In the genomic region with DNA sequence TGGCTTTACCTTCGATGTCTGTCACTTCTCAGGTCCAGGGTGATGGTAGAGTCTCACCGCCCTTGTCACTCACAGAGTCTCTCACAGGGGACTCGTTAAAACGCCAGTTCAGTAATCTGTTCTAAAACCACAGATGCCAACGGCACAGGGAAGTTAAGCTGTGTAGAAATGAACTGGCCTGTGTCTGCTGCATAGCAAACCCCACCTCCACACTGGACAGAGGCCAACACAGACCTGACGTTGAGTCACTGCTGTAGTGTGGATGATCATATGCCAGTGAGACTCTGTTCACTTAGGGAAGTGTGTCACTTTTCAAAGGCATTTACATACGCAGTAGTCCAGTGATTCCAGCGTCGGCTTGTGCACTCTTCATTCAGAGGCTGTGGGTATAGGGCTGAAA, we compare ENCODE assay signal across 7 mouse cellular contexts. TPM values are rescaled to one million over a fixed set of nuclear protein-coding genes. Genes with fewer than 3 reads are reported as not detected.
DNase-seq lines count a peak whose midpoint lies in the region; ATAC-seq lines count a peak whose summit lies in the region.

No protein-coding gene starts in this region.

- peak; percentile 60 to 66 for DNase-seq in B cell, adult 2 months
- peak; percentile 84 for DNase-seq in Muller cell, postnatal 12 days (ENCODE audit: inconsistent ontology term)
- DNase-seq in heart, postnatal 25 days (ENCODE audit: low spot score): peak; percentile 19
- peak; percentile 46 to 87 for DNase-seq in left cerebral cortex, postnatal 10 days (ENCODE audit: extremely low spot score in 1 of 2, low spot score in 2 of 2)
- peak; percentile 57 to 66 for DNase-seq in spleen, postnatal 36 days (ENCODE audit: low spot score in 2 of 2)

- no peaks in the 10 kb centered on the region for H3K36me3 ChIP-seq in forebrain, embryonic 16.5 days (ENCODE audit: control insufficient read depth, insufficient read depth)

- H3K27ac ChIP-seq in forebrain, embryonic 16.5 days (ENCODE audit: low read length): 0 out of 2 replicates have a peak overlapping the region, but pooled peaks have one; percentile 15

- intact Hi-C loops in heart, postnatal 25 days (cut with DNase I): no loop called here
- intact Hi-C loops in left cerebral cortex, postnatal 10 days (cut with DNase I): no loop called here

- peaks cover 11% of the 10 kb centered on the region for H3K4me1 ChIP-seq in forebrain, embryonic 16.5 days (replicated peaks; ENCODE audit: control insufficient read depth, insufficient read depth, low read length)

- peak; percentile 54; the same call in 1 of the 2 replicates for ATAC-seq in forebrain, embryonic 16.5 days
- peak; percentile 72 for ATAC-seq in megakaryocyte progenitor cell, adult 5-6 weeks (replicated peaks; ENCODE audit: poor library complexity)

- no peak overlapping the region for H3K4me3 ChIP-seq in forebrain, embryonic 16.5 days (replicated peaks; ENCODE audit: low read length)

- 25% methylated on average over 9 of the region's 9 CpGs for WGBS in forebrain, embryonic 16.5 days

- no peak overlapping the region for H3K4me2 ChIP-seq in forebrain, embryonic 16.5 days (ENCODE audit: low read length)

- no peaks in the 10 kb centered on the region for H3K9me3 ChIP-seq in forebrain, embryonic 16.5 days (ENCODE audit: control insufficient read depth, low read length)

- no peak overlapping the region for H3K9ac ChIP-seq in forebrain, embryonic 16.5 days (replicated peaks; ENCODE audit: low read depth, low read length)

- H3K27me3 ChIP-seq in forebrain, embryonic 16.5 days (replicated peaks; ENCODE audit: control insufficient read depth, insufficient read depth, low read length): no peaks in the 10 kb centered on the region; the same call in 1 of the 2 replicates

RNA-seq across cellular contexts. Expression of a gene that starts 54.7 kb away (rescaled TPM):
- polyA plus RNA-seq in forebrain, embryonic 16.5 days (2015; fragmentation: Nextera tagmentation; extraction: Ambion mirVana): 0.51 and 0.82 TPM in 2 replicates
- 10 to 100 TPM; 20.1 to 22.1 TPM for total RNA-seq in heart, postnatal 25 days (2021)
- under 1 TPM; 0.58 to 0.75 TPM for total RNA-seq in left cerebral cortex, postnatal 10 days (2021)
- 1.2 and 2.4 TPM in 2 replicates for total RNA-seq in megakaryocyte progenitor cell, adult 5-6 weeks (2015)
- total RNA-seq in megakaryocyte progenitor cell, adult 5-6 weeks (2017): 0.41 and 1.5 TPM in 2 replicates

RNA-seq across cellular contexts. Expression of a gene that starts 54.9 kb away (rescaled TPM):
- 7.6 and 7.8 TPM in 2 replicates for polyA plus RNA-seq in forebrain, embryonic 16.5 days (2015; fragmentation: Nextera tagmentation; extraction: Ambion mirVana)
- total RNA-seq in heart, postnatal 25 days (2021): 1 to 10 TPM; 6.3 to 6.7 TPM
- 10 to 100 TPM; 30.1 to 30.7 TPM for total RNA-seq in left cerebral cortex, postnatal 10 days (2021)
- total RNA-seq in megakaryocyte progenitor cell, adult 5-6 weeks (2015): 13.3 and 19.2 TPM in 2 replicates
- 7.0 and 8.8 TPM in 2 replicates for total RNA-seq in megakaryocyte progenitor cell, adult 5-6 weeks (2017)

Comparison
In these comparisons a context has a peak if more than half of its experiments do, and no peak if none do; other contexts are left out.
1. DNase-seq: peak in every context shown above with its lines; median percentile 84 in Muller cell, postnatal 12 days; 66 in left cerebral cortex, postnatal 10 days; 63 in B cell, adult 2 months; 62 in spleen, postnatal 36 days; 19 in heart, postnatal 25 days.
2. RNA of a gene that starts 54.7 kb away (total RNA-seq): 20.1 to 22.1 TPM in heart, postnatal 25 days; 0.41 to 2.4 TPM in megakaryocyte progenitor cell, adult 5-6 weeks and 0.58 to 0.75 TPM in left cerebral cortex, postnatal 10 days; every median in the first group is over 4 times any median in the second.